Mouse (Mus musculus) adipocyte (in vitro differentiated cells): ENCODE data around the gene Vmn1r137.
"Not testable (repeated sequence)": the region's sequence is repeated elsewhere in the genome, so short reads cannot be mapped to it uniquely, and the experiment has no call there.

Experiments
- DNase-seq: peaks from one replicate; pipeline ENCODE4 v3.0.0-alpha.2; 2016; ENCODE audit warnings: low spot score

Gene Vmn1r137

DNA sequence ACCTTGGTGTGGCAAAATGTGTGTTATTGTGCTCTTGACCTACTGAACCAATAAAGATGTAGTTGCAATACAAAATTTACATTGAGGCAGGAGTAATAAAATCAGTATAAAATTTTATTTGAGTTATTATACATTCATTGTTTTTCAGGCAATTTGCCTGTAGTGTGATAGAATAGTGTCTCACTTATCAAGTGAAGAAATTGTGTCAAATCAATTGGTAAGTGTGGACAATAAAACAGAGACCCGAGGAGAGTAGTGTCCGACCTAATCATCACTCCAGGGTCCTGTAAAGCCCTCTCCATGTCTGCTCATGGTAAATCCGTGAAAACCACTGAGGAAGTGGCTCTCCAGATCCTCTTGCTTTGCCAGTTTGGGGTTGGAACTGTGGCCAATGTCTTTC is at the start of gene Vmn1r137:
TSS of gene Vmn1r137 (plus strand) at position 301 of the 400 bp plus-strand sequence.
- not testable (repeated sequence) for DNase-seq

DNA sequence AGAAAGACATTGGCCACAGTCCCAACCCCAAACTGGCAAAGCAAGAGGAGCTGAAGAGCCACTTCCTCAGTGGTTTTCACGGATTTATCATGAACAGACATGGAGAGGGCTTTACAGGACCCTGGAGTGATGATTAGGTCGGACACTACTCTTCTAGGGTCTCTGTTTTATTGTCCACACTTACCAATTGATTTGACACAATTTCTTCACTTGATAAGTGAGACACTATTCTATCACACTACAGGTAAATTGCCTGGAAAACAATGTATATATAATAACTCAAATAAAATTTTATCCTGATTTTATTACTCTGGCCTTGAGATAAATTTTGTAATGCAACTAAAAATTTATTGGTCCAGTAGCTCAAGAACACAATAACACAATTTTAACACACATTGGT is 34.4 kb downstream of the Vmn1r137 start, which contains the start of gene Vmn1r138:
TSS of gene Vmn1r138 (minus strand) at position 101 of the 400 bp plus-strand sequence.
- DNase-seq = not testable (repeated sequence)
